Mouse (Mus musculus) embryonic facial prominence, embryonic 11.5 days (tissue): ENCODE data around the gene AL607142.1. TPM values are rescaled to one million over a fixed set of nuclear protein-coding genes. Genes with fewer than 3 reads are reported as not detected.

Source experiments
- ATAC-seq: fragments of 200-750 bp; cut with Nextera tagmentation; replicated peaks from 2 replicates; pipeline ENCODE4 v1.8.0; 2017; ENCODE audit warnings: low read depth; ENCODE audit not compliant: insufficient number of reproducible peaks, low FRiP score, low TSS enrichment
- DNase-seq: peaks from one replicate; pipeline ENCODE4 v3.0.0-alpha.2; 2015; ENCODE audit warnings: low spot score
- H3K27ac ChIP-seq: fragments of 300-500 bp; sonication (generic); replicated peaks from 2 replicates; pipeline ENCODE4 v1.5.1; 2014; ENCODE audit warnings: mild to moderate bottlenecking, low read depth, low read length, control low read depth
- H3K27me3 ChIP-seq: fragments of 300-500 bp; sonication (generic); 2 replicates; pipeline ENCODE4 v1.6.1; 2014; ENCODE audit warnings: mild to moderate bottlenecking, low read length, moderate library complexity, mixed read lengths; ENCODE audit not compliant: control insufficient read depth, insufficient read depth
- H3K36me3 ChIP-seq: fragments of 300-500 bp; sonication (generic); replicated peaks from 2 replicates; pipeline ENCODE4 v1.6.1; 2014; ENCODE audit warnings: low read depth, mild to moderate bottlenecking, low read length, moderate library complexity, mixed read lengths; ENCODE audit not compliant: control insufficient read depth, insufficient read depth
- H3K4me1 ChIP-seq: fragments of 300-500 bp; sonication (generic); 2 replicates; pipeline ENCODE4 v1.6.1; 2014; ENCODE audit warnings: low read length, mixed read lengths; ENCODE audit not compliant: control insufficient read depth, insufficient read depth
- H3K4me2 ChIP-seq: fragments of 300-500 bp; sonication (generic); 2 replicates; pipeline ENCODE4 v1.6.1; 2014; ENCODE audit warnings: low read depth, mild to moderate bottlenecking, control low read depth, low read length, moderate library complexity
- H3K4me3 ChIP-seq: fragments of 300-500 bp; sonication (generic); 2 replicates; pipeline ENCODE4 v1.5.1; 2014; ENCODE audit warnings: low read depth, low read length, control low read depth
- H3K9ac ChIP-seq: fragments of 300-500 bp; sonication (generic); replicated peaks from 2 replicates; pipeline ENCODE4 v1.6.1; 2014; ENCODE audit warnings: mild to moderate bottlenecking, control low read depth, low read length
- H3K9me3 ChIP-seq: fragments of 300-500 bp; sonication (generic); replicated peaks from 2 replicates; pipeline ENCODE4 v1.6.1; 2016; ENCODE audit warnings: mild to moderate bottlenecking, low read length, inconsistent platforms, mixed read lengths; ENCODE audit not compliant: control insufficient read depth
- WGBS: fragments of 180-500 bp; shearing (Covaris S2); extraction: QIAGEN DNeasy Blood & Tissue Kit; methylation state at CpG from one replicate; pipeline ENCODE4 v1.1.7; 2014; 5-methylcytosine and 5-hydroxymethylcytosine counted together
- polyA plus RNA-seq: library from polyadenylated mRNA; unstranded; fragments of >200 nt; fragmentation: Nextera tagmentation; extraction: Ambion mirVana; gene quantifications from 2 replicates; pipeline ENCODE4 v1.2.1, GENCODE M21; 2014

The AL607142.1 gene
- polyA plus RNA-seq, 1 experiment from 2014 or later = not detected

DNA sequence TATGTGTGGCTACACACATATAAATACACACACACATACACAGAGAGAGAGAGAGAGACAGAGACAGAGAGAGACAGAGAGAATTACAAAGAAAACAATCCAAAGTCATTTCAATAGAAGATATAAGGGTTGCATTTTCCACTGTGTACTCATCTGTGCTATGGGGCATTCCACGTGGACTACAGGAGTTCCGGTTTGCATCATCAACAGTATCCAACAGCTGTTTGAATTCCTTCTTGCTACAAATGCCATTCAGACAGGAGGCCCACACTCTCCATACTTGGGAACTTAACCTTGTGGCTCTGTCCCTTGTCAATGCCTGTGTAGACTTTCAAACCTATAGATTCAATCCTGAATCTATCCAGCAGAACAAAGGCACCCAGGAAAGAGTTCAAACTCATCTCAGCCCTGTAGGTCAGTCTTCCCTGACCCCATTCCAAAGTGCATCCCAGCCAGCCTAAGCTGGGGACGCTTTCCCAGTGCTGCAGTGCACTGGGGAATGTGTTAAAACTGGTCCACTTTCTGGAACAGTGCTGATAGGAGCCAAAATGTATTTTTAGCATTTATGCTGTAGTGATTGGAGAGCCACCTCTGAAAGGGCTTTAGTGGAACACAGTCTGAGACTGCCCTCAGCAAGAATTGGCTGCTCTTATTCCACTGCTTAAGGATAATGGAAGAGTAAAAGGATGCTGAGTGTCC lies 4.2 kb downstream of the AL607142.1 start:
- no peaks in the 10 kb centered on the region for H3K36me3 ChIP-seq
- no peak overlapping the region for H3K27ac ChIP-seq
- no peak overlapping the region for H3K4me3 ChIP-seq
- no peaks in the 10 kb centered on the region for H3K4me1 ChIP-seq
- H3K4me2 ChIP-seq = no peak overlapping the region
- H3K27me3 ChIP-seq = no peaks in the 10 kb centered on the region
- no peak for DNase-seq
- H3K9me3 ChIP-seq = no peaks in the 10 kb centered on the region
- no peak overlapping the region for H3K9ac ChIP-seq
- no peak for ATAC-seq
- 78% methylated on average over 3 of the region's 3 CpGs for WGBS

DNA sequence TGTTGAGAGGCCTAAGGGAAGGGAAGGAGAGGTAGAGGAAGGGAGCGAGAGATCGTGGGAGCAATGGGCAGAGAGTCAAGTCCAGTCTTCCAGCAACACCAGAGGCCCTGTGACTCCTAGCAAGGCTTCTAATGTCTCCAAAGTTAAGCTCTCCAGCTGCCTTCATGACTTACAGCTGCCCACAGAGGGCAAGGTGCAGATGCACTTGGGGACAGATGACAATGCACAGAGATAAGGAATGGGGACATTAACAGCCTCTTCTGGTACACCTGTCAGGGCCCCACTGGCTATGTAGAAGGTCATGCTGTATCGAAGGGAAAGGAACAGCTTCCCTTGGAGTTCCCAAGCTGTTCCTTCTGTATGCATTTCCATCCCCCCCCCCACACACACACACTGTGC lies 4.8 kb downstream of the AL607142.1 start:
- DNase-seq (no peak), ATAC-seq (no peak)
- no peaks in the 10 kb centered on the region for H3K4me1 ChIP-seq
- H3K36me3 ChIP-seq = no peaks in the 10 kb centered on the region
- H3K9me3 ChIP-seq = no peaks in the 10 kb centered on the region
- 90% methylated on average over 3 of the region's 3 CpGs for WGBS
- H3K27ac ChIP-seq = no peak overlapping the region
- no peak overlapping the region for H3K4me2 ChIP-seq
- H3K27me3 ChIP-seq = no peaks in the 10 kb centered on the region
- H3K4me3 ChIP-seq = no peak overlapping the region
- no peak overlapping the region for H3K9ac ChIP-seq

DNA sequence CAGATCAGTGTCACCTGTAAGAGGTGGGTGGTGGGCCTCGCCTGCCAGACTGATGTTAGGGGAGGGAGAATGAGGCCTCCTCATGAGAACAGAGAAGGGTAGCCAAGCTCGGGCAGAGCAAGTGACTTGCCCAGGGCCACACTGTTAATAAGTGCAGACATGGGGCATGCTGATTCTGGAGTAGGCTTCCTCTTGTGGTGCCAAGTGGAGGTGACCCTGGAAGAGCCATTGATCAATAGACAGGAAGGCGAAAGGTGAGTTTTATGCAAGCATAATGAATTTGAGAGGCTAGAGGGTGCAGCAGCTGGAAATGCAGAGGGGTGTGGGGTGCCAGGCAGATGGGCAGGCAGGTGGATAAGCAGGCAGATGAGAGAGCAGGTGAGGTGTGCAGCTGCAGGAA lies 6.6 kb downstream of the AL607142.1 start:
- no peak overlapping the region for H3K4me3 ChIP-seq
- no peak for DNase-seq
- no peak overlapping the region for H3K9ac ChIP-seq
- H3K27me3 ChIP-seq = no peaks in the 10 kb centered on the region
- H3K4me1 ChIP-seq = no peaks in the 10 kb centered on the region
- 72% methylated on average over 3 of the region's 3 CpGs for WGBS
- no peak for ATAC-seq
- H3K4me2 ChIP-seq = no peak overlapping the region
- no peak overlapping the region for H3K27ac ChIP-seq
- no peaks in the 10 kb centered on the region for H3K36me3 ChIP-seq
- no peaks in the 10 kb centered on the region for H3K9me3 ChIP-seq

DNA sequence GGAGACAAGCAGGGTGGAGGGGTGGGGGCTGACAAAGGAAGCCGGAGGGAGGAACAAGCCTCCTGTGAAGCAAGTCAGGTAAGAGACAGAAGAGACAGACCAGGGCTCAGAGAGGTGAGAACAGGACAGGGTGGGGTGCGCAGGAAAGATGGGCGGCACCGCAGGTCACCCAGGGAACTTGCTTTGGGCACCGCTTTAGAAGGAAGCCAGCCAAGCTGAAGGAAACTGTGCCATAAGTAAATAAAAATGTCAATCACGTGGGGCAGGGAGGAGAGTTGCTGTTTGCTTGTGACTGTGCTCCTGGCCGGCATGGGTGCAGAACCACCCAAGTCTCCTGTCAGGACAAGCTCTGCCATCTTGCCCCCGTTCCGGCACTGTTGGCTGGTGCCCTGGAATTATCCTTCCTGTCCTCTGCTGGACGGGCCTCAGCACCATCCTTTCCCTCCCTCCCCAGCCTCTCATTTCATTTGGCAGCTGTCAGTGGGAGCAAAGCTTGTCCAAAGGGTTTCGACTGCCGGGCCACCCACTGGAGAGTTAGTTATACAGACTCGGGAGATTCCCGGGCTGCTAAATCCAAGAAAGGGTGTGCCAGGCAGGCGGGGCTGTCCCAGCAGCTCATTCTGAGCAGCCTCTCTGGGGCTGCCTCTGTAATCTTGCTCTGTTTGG lies 7.2 kb downstream of the AL607142.1 start:
- H3K27me3 ChIP-seq = no peaks in the 10 kb centered on the region
- H3K27ac ChIP-seq = no peak overlapping the region

DNA sequence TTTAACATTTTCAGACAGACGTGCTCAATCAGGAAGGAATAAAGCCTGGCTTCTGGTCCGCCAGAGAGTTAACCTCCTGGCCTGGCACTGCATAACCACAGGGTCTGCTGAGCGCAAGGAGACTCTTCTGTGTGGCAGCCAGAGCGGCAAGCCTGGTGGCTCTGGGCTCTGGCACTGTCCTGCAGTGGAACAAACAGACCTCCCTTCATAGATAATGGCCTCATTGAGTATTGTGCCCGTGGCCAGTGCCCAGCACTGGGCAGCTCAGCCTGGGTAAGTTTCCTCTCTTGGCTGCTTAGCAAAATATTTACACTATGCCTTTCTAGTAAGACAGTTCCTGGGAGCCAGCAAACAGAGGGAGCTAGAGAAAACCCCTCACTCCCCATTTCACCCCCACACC lies 9.3 kb downstream of the AL607142.1 start:
- no peaks in the 10 kb centered on the region for H3K9me3 ChIP-seq
- H3K4me3 ChIP-seq = no peak overlapping the region
- DNase-seq (no peak), ATAC-seq (no peak)
- no peak overlapping the region for H3K4me2 ChIP-seq
- H3K27ac ChIP-seq = no peak overlapping the region
- H3K27me3 ChIP-seq = no peaks in the 10 kb centered on the region
- H3K9ac ChIP-seq = no peak overlapping the region
- H3K36me3 ChIP-seq = no peaks in the 10 kb centered on the region
- no peaks in the 10 kb centered on the region for H3K4me1 ChIP-seq
- WGBS = 61% methylated on average over 5 of the region's 5 CpGs

More for the DNA sequence above, 7.2 kb downstream of the AL607142.1 start:
- H3K4me1 ChIP-seq = no peaks in the 10 kb centered on the region
- no peak overlapping the region for H3K9ac ChIP-seq
- H3K4me3 ChIP-seq = no peak overlapping the region
- ATAC-seq (no peak), DNase-seq (no peak)
- no peaks in the 10 kb centered on the region for H3K9me3 ChIP-seq
- 64% methylated on average over 15 of the region's 15 CpGs for WGBS
- no peak overlapping the region for H3K4me2 ChIP-seq
- no peaks in the 10 kb centered on the region for H3K36me3 ChIP-seq

DNA sequence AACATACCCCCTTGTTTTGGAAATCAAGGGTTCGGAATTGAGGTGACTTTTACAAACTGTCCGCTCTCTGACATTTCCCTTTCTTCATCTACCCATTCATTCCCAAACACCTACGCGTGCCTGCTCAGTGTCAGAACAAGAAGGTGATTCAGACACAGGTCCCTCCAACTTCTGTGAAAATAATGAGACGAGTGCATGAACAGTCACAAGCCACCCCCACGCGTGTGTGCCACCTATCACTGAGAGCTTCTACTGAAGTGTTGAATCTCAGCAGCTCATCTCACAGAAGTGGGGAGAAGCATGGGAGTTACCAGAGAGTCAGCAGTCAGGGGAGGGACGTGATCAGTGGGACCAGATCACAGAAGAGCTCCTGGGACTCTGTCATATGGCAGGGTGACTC lies 12.5 kb downstream of the AL607142.1 start:
- 85% methylated on average over 8 of the region's 8 CpGs for WGBS
- Histone ChIP-seq H3K4me2 (no peak overlapping the region), H3K27ac (no peak overlapping the region), H3K9me3 (no peaks in the 10 kb centered on the region), H3K9ac (no peak overlapping the region), H3K36me3 (no peaks in the 10 kb centered on the region), H3K27me3 (no peaks in the 10 kb centered on the region), H3K4me1 (no peaks in the 10 kb centered on the region), H3K4me3 (no peak overlapping the region)
- DNase-seq = no peak
- no peak for ATAC-seq

DNA sequence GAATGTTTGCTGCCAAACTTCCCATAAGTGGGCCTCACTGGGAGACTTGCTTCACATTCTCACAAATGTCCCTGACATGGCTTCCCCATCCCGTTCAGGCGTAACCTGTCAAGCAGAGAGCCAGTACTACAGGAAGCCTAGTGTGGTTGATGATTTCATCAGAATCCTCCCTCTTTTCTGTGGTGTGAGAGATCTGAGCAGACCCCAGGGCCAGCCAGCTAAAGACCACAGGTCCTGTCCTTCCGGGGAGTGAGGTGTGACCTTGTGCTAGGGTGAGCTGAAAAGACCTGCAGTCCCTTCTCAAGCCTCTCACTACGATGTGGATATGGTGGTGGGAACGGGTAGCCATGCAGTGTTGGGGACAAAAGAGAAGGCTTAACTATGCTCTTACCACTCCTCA lies 17.7 kb downstream of the AL607142.1 start:
- WGBS = 93% methylated on average over 5 of the region's 5 CpGs
- no peak overlapping the region for H3K4me2 ChIP-seq
- H3K4me1 ChIP-seq = no peaks in the 10 kb centered on the region
- no peak overlapping the region for H3K4me3 ChIP-seq
- DNase-seq = no peak
- no peak for ATAC-seq
- H3K9ac ChIP-seq = no peak overlapping the region
- H3K36me3 ChIP-seq = no peaks in the 10 kb centered on the region
- H3K9me3 ChIP-seq = no peaks in the 10 kb centered on the region
- no peak overlapping the region for H3K27ac ChIP-seq
- H3K27me3 ChIP-seq = no peaks in the 10 kb centered on the region

DNA sequence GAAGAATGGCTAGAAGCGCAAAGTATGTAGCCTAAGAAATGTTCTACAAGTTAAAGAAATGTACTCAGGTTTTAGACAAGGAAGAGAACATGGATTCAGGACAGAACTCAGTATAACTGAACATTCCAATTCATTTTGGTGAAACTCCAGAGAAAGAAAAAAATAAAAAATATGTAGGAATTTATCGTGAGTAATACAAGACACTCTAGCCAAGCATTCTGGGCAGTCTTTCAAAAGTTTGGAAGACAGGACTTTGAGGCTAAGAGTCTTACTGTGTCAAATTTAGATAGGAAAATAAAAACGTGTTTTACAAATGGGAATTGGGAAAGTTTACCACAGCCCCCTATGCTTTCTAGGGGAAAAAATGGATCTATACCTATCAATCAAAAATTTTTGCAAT lies 18.9 kb downstream of the AL607142.1 start:
- no peaks in the 10 kb centered on the region for H3K9me3 ChIP-seq
- H3K4me2 ChIP-seq = no peak overlapping the region
- no peaks in the 10 kb centered on the region for H3K4me1 ChIP-seq
- no peak for DNase-seq
- no peak for ATAC-seq
- 79% methylated on average over 3 of the region's 3 CpGs for whole genome bisulfite sequencing
- no peak overlapping the region for H3K27ac ChIP-seq
- no peaks in the 10 kb centered on the region for H3K36me3 ChIP-seq
- H3K4me3 ChIP-seq = no peak overlapping the region
- H3K27me3 ChIP-seq = no peaks in the 10 kb centered on the region
- no peak overlapping the region for H3K9ac ChIP-seq
